Mouse (Mus musculus): ENCODE data around the gene Mphosph10. TPM values are rescaled to one million over a fixed set of nuclear protein-coding genes. Genes with fewer than 3 reads are reported as not detected.

The Mphosph10 gene
- total RNA-seq, 2 experiments from 2014 or later, result 20.4 to 20.7 TPM

DNA sequence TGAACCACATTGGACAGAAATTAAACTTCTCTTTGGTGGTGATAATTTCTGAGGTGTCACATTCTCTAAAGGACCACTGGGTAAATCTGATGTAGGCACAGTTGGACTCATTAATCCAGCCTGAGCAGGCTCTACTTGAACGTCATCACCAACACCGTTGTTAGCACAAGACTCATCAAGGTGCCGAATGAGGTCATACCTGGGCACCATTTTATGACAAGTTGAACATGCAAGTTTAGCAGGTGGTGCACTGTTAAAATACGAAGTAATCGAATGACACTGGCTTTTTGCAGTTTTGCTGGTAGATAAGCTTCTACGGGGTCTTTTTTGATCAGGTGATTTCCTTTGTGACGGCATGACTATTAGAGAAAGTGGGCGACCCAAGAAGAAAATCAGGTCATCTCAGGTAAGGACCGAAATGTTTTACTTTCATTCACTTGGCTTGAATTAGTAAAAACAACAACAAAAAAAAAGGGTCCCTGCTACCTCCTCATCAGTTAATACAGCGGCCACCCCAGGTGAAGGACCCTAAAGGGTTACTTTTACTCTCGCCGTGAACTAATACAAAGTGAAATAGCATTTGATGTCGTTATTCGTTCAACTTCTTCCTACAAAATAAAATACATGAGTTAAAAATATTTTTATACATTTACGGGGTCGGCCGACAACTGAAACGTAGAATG, 18.8 kb downstream of the Mphosph10 start:
- TF ChIP-seq CTCF (IDR thresholded peaks at IDR 0.05), result no peak
- Histone ChIP-seq H3K4me3 (peak overlapping the region; percentile 73), H3K27ac (peak overlapping the region; percentile 88)
- intact Hi-C loops (cut with DNase I), result loop anchor here (5.0 kb wide), 1 partner anchor 369 kb away; no protein-coding TSS in a partner anchor
- DNase-seq (ENCODE audit: extremely low spot score in 1 of 2, low spot score in 2 of 2), result no peak

DNA sequence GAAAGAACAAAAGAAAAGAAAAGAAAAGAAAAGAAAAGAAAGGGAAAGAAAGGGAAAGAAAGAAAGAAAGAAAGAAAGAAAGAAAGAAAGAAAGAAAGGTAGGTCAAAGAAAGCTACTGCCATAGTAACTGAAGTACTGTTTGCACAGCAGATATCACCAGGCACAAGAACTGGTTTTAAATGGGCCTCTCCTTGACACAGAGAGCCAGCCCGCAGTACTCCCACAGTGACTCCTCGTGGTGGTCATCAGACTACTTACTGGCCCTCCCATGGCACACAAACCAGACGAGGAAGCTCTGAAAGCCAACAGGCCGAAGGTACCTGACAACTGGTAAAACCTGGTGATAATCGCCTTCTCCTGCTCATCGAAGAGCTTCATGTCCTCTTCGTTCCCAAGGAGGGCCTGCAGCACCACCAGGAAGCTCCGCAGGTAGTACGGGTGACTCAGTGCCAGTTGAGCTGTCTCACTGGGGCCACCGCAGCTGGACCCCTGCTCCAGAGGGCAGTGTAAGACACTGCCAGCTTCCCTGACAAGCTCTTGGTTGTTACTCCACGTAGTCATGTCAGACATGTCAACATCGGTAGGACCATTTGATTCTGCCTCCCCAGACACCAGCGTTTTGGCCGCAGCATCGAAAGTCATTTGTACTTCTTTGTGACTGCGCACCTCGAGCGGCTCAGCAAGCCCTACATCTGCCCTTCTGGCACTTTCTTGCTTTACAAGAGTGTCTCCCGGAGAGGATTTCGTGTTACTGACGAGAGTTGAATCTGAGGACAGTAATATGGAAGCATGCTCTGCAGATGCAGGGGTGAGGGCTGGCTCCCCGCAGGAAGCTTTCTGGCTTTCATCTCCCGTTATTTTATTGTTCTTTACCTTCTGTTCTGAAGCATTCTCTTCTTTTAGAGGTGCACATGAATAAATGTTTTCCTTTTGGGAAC, 19.9 kb downstream of the Mphosph10 start:
- TF ChIP-seq CTCF (IDR thresholded peaks at IDR 0.05), result no peak
- no peak for DNase-seq (ENCODE audit: extremely low spot score in 1 of 2, low spot score in 2 of 2)

DNA sequence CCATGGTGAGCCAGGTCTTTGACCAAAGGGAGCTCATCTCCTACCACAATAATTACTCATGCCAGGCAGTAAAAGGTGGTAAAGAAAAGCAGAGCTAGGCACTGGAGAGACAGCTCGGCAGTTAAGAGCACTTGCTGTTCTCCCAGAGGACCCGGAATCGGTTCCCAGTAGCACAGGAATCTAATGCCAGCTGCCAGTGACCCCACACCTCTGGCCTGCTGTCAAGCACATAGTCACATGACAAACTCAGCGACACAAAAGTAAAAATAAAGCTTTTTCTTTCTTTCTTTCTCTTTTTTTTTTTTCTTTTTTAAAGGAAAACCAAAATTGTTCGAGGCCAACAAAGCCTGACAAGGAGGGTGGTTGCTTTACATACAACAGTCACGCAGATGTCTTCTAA, 22.2 kb downstream of the Mphosph10 start:
- no peak overlapping the region for H3K4me3 ChIP-seq
- H3K27ac ChIP-seq, result no peak overlapping the region
- no peak for DNase-seq (ENCODE audit: extremely low spot score in 1 of 2, low spot score in 2 of 2)
- intact Hi-C loops (cut with DNase I), result loop anchor here (5.0 kb wide), 1 partner anchor 372 kb away; no protein-coding TSS in a partner anchor
- TF ChIP-seq CTCF (IDR thresholded peaks at IDR 0.05), result no peak

More for the DNA sequence above, 19.9 kb downstream of the Mphosph10 start:
- no peak overlapping the region for H3K4me3 ChIP-seq
- intact Hi-C loops (cut with DNase I), result loop anchor here (5.0 kb wide), 1 partner anchor 370 kb away; no protein-coding TSS in a partner anchor
- no peak overlapping the region for H3K27ac ChIP-seq

DNA sequence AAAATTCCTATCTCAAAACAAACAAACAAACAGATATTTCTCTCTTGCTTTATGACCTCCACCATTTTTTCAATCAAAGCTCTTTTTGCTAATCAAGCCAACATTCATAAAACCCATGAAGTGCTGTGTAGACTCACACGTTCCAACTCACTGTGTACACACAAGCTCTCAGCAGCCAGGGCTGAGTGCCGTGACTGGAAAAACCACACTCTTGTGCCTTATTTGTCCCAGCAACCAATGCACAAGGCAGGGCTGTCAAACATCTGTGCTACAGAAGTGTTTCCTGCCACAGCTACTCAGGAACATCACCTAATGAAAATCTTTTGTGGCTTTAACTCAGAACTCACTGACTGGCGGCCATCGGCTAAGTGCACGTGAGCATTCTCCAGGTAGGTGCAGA, 26.2 kb downstream of the Mphosph10 start:
- no peak for DNase-seq (ENCODE audit: extremely low spot score in 1 of 2, low spot score in 2 of 2)
- intact Hi-C loops (cut with DNase I), result no loop called here
- TF ChIP-seq CTCF (IDR thresholded peaks at IDR 0.05), result no peak
- Histone ChIP-seq H3K4me3 (no peak overlapping the region), H3K27ac (no peak overlapping the region)

DNA sequence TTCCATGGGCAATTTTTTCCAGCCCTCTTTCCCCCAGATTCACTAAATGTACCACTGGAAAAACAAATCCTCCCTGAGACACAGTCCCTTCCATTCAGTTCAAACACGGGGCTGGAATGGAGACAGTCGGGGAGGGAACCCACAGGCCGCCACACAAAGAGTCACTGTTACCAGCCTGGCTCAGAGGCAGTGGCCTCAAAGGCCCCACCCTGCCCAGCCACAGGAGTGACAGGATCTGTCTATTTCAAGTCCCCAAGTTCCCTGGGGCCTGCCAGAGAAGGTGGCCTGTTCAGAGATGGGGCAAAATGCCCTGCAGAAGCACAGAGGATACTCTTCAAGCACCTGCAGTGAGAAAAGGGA, 31.5 kb downstream of the Mphosph10 start:
- intact Hi-C loops (cut with DNase I), result no loop called here
- Histone ChIP-seq H3K27ac (peak overlapping the region; percentile 81), H3K4me3 (no peak overlapping the region)
- no peak for TF ChIP-seq CTCF (IDR thresholded peaks at IDR 0.05)
- DNase-seq (ENCODE audit: extremely low spot score in 1 of 2, low spot score in 2 of 2), result peak in 1 of 2 experiments; percentile 39

DNA sequence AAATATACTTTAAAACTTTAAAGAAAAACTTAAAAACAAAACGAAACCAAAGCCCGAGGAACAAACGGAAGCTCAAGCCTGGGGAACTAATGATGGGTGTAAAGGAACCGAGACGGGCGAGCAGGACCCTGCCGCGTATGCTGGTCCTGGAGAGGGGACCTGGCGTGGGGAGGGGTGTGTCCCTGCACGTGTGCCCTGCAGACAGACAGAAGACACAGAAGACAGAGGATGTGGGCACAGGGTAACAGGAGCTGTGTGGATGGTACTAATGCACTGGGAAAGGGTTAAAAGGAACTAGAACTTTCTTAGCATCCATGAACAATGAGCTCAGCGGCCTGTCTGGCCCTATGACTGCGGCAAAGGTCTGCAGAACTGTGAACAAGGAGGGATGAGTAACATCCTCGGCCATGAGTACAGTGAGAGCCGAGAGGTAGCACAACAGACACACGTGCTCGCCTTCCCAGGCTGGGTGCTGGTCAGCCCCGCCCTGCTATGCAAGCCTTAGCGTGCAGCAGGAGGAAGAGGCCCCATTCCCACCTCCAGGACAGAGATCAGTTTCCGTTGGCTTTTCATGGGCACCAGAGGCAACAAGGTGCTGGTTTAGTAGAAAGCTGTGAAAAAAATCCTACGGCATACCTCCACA, 32.0 kb downstream of the Mphosph10 start:
- Histone ChIP-seq H3K4me3 (no peak overlapping the region), H3K27ac (peak overlapping the region; percentile 81)
- TF ChIP-seq CTCF (IDR thresholded peaks at IDR 0.05), result no peak
- no peak for DNase-seq (ENCODE audit: extremely low spot score in 1 of 2, low spot score in 2 of 2)
- intact Hi-C loops (cut with DNase I), result no loop called here

DNA sequence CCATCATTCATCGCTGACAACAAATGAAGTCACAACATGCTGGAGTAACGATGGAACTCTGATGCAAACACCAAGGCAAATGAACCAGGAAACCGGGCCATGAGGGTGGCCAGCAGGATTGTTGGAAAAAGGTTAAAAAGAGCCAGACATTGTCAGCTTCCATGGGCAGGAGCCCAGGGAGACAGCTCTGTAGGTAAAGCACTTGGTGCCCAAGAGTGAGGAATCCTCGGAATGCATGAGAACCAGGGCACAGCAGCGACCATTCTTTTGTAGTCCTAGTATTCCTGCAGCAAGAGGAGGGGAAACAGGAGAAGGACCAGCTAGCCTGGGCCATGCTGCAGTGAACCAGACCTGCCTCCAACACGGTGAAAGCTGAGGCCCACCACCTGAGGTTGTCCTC, 33.4 kb downstream of the Mphosph10 start:
- H3K4me3 ChIP-seq, result no peak overlapping the region
- no peak for TF ChIP-seq CTCF (IDR thresholded peaks at IDR 0.05)
- no peak for DNase-seq (ENCODE audit: extremely low spot score in 1 of 2, low spot score in 2 of 2)
- H3K27ac ChIP-seq, result no peak overlapping the region
- intact Hi-C loops (cut with DNase I), result no loop called here

DNA sequence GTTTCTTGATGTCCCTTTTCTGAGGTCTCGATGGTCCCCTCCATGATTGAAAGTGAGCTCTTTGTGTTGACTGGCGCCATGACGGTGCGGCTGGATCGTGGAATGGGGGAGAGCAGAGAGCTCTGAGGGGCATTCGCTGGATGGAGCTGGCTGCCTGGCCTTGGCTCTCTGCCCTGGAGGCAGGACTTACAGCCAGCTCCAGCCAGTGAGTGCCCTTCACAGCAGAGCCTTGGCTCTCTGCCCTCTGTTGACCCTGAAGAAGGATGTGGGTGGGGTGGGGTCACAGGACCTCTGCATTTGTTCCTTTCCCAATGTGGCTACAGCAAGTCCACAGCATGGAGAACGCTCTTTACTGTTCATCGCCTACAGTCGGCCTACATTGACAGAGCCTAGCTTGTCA, 34.7 kb downstream of the Mphosph10 start:
- Histone ChIP-seq H3K27ac (peak overlapping the region; percentile 64), H3K4me3 (no peak overlapping the region)
- TF ChIP-seq CTCF (IDR thresholded peaks at IDR 0.05), result no peak
- intact Hi-C loops (cut with DNase I), result no loop called here
- peak; percentile 49 to 68 for DNase-seq (ENCODE audit: extremely low spot score in 1 of 2, low spot score in 2 of 2)

DNA sequence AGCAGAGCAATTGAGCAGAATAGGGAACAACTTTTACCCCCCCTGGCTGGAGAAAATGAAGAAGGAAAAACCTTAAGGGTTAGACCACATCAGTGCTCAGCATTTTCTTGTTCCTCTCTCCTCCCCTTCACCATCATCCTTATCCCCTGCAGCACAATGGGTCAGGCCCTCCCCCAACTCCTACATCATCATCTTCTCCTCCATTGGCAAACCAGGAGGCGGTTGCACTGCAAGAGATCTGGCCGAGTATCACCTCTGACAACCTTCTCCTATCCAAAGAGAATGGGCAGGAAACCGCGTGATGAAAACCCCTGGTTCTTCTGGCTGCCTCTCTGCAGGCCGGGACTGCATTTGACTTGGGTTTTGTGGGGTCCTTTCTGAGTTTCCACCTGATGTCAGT, 35.4 kb downstream of the Mphosph10 start:
- no peak overlapping the region for H3K4me3 ChIP-seq
- intact Hi-C loops (cut with DNase I), result no loop called here
- H3K27ac ChIP-seq, result peak overlapping the region; percentile 63; the same call in 1 of the 2 replicates
- DNase-seq (ENCODE audit: extremely low spot score in 1 of 2, low spot score in 2 of 2), result no peak
- TF ChIP-seq CTCF (IDR thresholded peaks at IDR 0.05), result no peak

DNA sequence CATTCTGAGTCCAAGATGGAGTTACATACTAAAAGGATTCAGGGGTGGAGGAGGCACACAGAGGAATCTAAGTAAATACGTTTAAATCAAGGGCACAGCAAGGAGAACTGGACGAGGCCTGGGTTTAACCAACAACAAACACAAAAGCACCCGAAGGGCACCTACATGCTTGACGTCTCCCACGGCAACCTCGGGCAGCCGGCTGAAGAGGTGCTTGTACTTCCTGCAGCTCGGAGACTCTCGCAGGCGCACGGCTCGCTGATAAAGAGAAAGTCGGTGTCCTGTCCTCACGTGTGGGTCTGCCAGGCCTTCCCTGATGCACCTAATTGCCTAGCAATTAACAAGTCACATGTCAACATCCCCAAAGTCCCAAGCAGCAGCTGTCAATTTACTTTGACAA, 37.9 kb downstream of the Mphosph10 start:
- no peak for DNase-seq (ENCODE audit: extremely low spot score in 1 of 2, low spot score in 2 of 2)

DNA sequence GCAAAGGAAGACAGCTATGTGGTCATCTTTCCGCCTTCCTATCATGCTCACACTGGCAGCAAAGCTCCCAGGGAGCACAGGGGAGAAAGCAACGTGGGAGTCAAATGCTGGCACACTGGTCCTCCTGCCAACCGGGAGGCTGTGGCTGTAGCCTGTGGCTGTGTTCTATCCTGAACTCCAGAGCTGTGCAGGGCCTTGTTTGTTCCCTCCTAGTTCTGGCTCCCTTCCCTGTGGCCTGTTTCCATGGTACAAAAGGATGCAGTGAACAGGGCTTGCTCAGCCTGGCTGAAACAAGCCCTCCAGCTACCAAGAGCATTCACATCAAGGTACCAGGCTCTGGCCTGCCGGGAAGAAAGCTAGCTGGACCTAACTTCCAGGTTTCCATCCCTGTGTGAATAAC, 41.0 kb downstream of the Mphosph10 start:
- Histone ChIP-seq H3K27ac (peak overlapping the region; percentile 83), H3K4me3 (no peak overlapping the region)
- TF ChIP-seq CTCF (IDR thresholded peaks at IDR 0.05), result no peak
- peak; percentile 57 to 63 for DNase-seq (ENCODE audit: extremely low spot score in 1 of 2, low spot score in 2 of 2)
- intact Hi-C loops (cut with DNase I), result loop anchor here (2.0 kb wide), 1 partner anchor 392 kb away; no protein-coding TSS in a partner anchor

More for the DNA sequence above, 37.9 kb downstream of the Mphosph10 start:
- intact Hi-C loops (cut with DNase I), result no loop called here
- TF ChIP-seq CTCF (IDR thresholded peaks at IDR 0.05), result no peak
- Histone ChIP-seq H3K4me3 (no peak overlapping the region), H3K27ac (no peak overlapping the region)
